Mouse (Mus musculus): ENCODE data around the gene Cxcr4.

DNA sequence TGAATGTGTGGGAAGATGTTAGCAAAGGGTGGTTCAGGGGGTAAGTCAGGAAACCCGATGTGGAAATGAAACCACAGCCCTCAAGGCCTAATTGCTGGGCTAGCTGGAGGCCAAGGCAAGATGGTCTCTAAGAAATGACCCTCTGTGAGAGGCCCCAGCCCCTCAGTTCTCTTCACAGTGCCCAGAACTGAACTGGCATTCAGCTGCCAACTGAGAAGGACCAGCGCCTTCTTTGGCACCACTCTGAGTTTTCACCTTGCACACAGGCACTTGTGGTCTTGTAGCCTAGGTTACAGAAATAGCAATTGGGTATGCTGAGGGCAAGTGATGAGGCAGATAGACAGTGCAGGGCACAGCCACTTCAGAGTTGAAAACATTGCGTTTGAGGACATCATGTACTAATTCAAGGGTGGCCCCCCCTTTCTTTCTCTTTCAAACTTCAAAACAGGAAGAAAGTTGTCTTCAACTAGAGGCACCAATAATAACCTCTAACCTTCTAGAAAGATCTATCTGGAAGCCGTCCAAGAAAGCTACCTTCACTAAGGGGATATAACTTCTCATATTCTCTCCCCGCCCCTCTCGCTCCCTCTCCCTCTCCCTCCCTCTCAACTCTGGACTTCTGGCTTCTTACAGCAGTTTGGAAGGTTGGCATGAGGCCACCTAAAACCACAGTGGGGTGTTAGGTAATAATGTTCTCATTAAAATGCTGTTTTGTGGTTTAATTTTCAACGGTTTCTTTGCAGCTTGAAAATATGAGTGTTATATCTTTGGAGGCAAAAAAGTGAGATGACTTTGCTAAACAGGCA lies 22.8 kb upstream of the Cxcr4 start:
- no peak for TF ChIP-seq POLR2A (IDR thresholded peaks at IDR 0.05; ENCODE audit: borderline replicate concordance, extremely low read depth, insufficient read depth, insufficient read length, poor library complexity, severe bottlenecking)
- no peak for TF ChIP-seq CTCF (IDR thresholded peaks at IDR 0.05; ENCODE audit: borderline replicate concordance, extremely low read depth, insufficient read depth, insufficient read length)
